Mouse (Mus musculus): ENCODE measurements around the gene Dnajb1. TPM values are rescaled to one million over a fixed set of nuclear protein-coding genes. Genes with fewer than 3 reads are reported as not detected.

The Dnajb1 gene
- polyA plus RNA-seq, 1 experiment from 2014 or later: 59.5 TPM

DNA sequence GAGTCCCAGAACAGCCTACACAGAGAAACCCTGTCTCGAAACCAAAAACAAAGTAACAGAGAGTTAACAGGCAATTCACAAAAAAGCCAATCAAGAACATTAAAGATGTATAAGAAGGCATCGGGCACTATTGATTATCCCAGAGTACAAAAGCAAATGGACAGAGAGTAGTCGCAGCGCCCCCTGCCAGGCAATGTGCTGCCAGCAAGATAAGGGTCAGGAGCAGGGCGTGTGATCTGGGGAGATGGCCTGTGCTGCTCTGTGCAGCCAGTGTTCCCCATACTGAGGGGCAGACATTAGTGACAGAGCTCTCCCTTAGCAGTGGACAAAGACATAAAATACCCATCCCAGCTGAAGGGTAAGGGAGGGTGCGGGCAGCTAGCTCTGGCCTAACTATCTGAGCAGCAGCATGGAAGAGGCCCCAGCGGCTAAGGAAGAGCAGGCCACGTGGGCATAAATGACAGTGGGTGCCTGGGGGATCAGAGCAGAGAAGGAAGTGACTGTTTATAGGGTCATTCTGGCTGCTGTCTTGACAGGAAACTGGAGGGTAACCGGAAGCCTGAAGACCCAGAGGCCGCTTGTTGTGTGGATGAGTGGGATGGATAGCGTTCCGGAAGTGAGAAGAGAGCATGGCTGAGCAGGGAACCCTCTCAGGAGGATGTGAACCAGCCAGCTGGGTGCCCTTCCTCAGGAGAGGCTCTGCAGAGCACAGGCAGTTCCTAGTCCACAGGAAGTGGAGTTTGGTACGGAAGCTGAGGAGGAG lies 48.7 kb downstream of the Dnajb1 start:
- H3K4me3 ChIP-seq (ENCODE audit: low read depth, low read length): no peak overlapping the region
- ATAC-seq (ENCODE audit: insufficient number of reproducible peaks, insufficient read depth, low FRiP score, low read depth): no peak
- peaks cover 30% of the 10 kb centered on the region for H3K4me1 ChIP-seq (ENCODE audit: control insufficient read depth, insufficient read depth, low read length)
- H3K9ac ChIP-seq (replicated peaks; ENCODE audit: low read depth, low read length): no peak overlapping the region
- H3K27me3 ChIP-seq (ENCODE audit: control insufficient read depth, insufficient read depth, low read length): no peaks in the 10 kb centered on the region
- H3K27ac ChIP-seq (ENCODE audit: low read length): peak overlapping the region; percentile 15; the same call in 1 of the 2 replicates
- no peaks in the 10 kb centered on the region for H3K9me3 ChIP-seq (ENCODE audit: control insufficient read depth, low read depth, low read length)
- 78% methylated on average over 13 of the region's 13 CpGs for WGBS
- no peak overlapping the region for H3K4me2 ChIP-seq (replicated peaks; ENCODE audit: low read depth, low read length)
- no peaks in the 10 kb centered on the region; the same call in 1 of the 2 replicates for H3K36me3 ChIP-seq (ENCODE audit: control insufficient read depth, insufficient read depth, low read length)

GRCm38 (mm10) chr8:83660545-83660944 lies 52.6 kb downstream of the Dnajb1 start:
- Histone ChIP-seq H3K27ac (ENCODE audit: low read length) (peak overlapping the region; percentile 28), H3K4me3 (ENCODE audit: low read depth, low read length) (peak overlapping the region; percentile 7; the same call in 1 of the 2 replicates), H3K4me2 (replicated peaks; ENCODE audit: low read depth, low read length) (peak overlapping the region; percentile 37), H3K9ac (replicated peaks; ENCODE audit: low read depth, low read length) (no peak overlapping the region), H3K4me1 (ENCODE audit: control insufficient read depth, insufficient read depth, low read length) (peaks cover 44% of the 10 kb centered on the region), H3K27me3 (ENCODE audit: control insufficient read depth, insufficient read depth, low read length) (no peaks in the 10 kb centered on the region), H3K9me3 (ENCODE audit: control insufficient read depth, low read depth, low read length) (no peaks in the 10 kb centered on the region), H3K36me3 (ENCODE audit: control insufficient read depth, insufficient read depth, low read length) (peaks cover 6% of the 10 kb centered on the region; the same call in 1 of the 2 replicates)
- 16% methylated on average over 8 of the region's 8 CpGs for WGBS
- no peak for ATAC-seq (ENCODE audit: insufficient number of reproducible peaks, insufficient read depth, low FRiP score, low read depth)

DNA sequence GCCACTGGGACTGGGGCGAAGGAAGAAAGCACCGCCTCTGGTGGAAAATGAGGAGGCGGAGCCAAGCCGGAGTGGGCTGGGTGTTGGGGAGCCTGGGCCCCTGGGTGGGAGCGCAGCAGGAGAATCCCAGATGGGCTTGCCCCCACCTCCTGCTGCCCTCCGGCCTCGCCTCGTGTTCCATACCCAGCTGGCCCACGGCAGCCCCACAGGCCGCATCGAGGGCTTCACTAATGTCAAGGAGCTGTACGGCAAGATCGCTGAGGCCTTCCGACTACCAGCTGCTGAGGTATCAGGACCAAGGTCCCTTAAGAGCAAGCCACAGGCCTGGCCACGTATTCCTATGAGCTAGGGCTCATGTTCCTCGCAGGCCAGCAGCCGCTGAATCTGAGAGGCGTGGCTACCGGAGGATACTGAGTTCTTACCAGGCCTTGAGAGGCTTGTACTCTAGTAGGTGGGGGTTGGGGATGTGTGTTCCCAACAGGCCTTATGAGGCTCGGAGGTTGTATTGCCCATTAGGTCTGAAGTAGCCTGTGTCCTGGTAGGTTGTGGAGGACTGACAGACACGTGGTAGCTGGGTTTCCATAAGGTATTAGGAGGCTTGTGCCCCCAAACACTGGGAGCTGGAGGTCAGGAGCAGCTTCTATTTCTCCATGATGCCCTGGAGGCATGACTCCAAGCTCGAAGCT lies 53.1 kb downstream of the Dnajb1 start:
- Histone ChIP-seq H3K4me1 (ENCODE audit: control insufficient read depth, insufficient read depth, low read length) (peaks cover 49% of the 10 kb centered on the region), H3K4me3 (ENCODE audit: low read depth, low read length) (peak overlapping the region; percentile 7), H3K4me2 (replicated peaks; ENCODE audit: low read depth, low read length) (peak overlapping the region; percentile 37), H3K9ac (replicated peaks; ENCODE audit: low read depth, low read length) (0 out of 2 replicates have a peak overlapping the region, but pooled peaks have one; percentile 4), H3K27ac (ENCODE audit: low read length) (peak overlapping the region; percentile 28), H3K36me3 (ENCODE audit: control insufficient read depth, insufficient read depth, low read length) (peaks cover 6% of the 10 kb centered on the region; the same call in 1 of the 2 replicates), H3K27me3 (ENCODE audit: control insufficient read depth, insufficient read depth, low read length) (no peaks in the 10 kb centered on the region), H3K9me3 (ENCODE audit: control insufficient read depth, low read depth, low read length) (no peaks in the 10 kb centered on the region)
- ATAC-seq (ENCODE audit: insufficient number of reproducible peaks, insufficient read depth, low FRiP score, low read depth): peak; percentile 23
- WGBS: 11% methylated on average over 22 of the region's 22 CpGs

Other genes starting within 250 kb of the Dnajb1 start
- gene Clgn, start 218.3 kb upstream of the Dnajb1 start, polyA plus RNA-seq (2014; fragmentation: Nextera tagmentation; extraction: Ambion mirVana): 0.33 and 0.84 TPM in 2 replicates
- 123 and 132 TPM in 2 replicates for gene Scoc, start 149.8 kb upstream of the Dnajb1 start, polyA plus RNA-seq (2014; fragmentation: Nextera tagmentation; extraction: Ambion mirVana)
- not detected in 2 replicates for gene Olfr370, start 72.4 kb upstream of the Dnajb1 start, polyA plus RNA-seq (2014; fragmentation: Nextera tagmentation; extraction: Ambion mirVana)
- gene Ndufb7, start 41.5 kb upstream of the Dnajb1 start, polyA plus RNA-seq (2014; fragmentation: Nextera tagmentation; extraction: Ambion mirVana): 325 and 345 TPM in 2 replicates
- gene Tecr, start 222 bp upstream of the Dnajb1 start, polyA plus RNA-seq (2014; fragmentation: Nextera tagmentation; extraction: Ambion mirVana): 629 and 635 TPM in 2 replicates
- gene Gipc1, start 44.5 kb downstream of the Dnajb1 start, polyA plus RNA-seq (2014; fragmentation: Nextera tagmentation; extraction: Ambion mirVana): 180 and 185 TPM in 2 replicates
- 3.1 and 5.4 TPM in 2 replicates for gene Ptger1, start 58.5 kb downstream of the Dnajb1 start, polyA plus RNA-seq (2014; fragmentation: Nextera tagmentation; extraction: Ambion mirVana)
- gene Pkn1, start 91.0 kb downstream of the Dnajb1 start, polyA plus RNA-seq (2014; fragmentation: Nextera tagmentation; extraction: Ambion mirVana): 30.1 and 30.7 TPM in 2 replicates
- 141 and 147 TPM in 2 replicates for gene Ddx39, start 107.0 kb downstream of the Dnajb1 start, polyA plus RNA-seq (2014; fragmentation: Nextera tagmentation; extraction: Ambion mirVana)
- 39.2 and 40.7 TPM in 2 replicates for gene Adgre5, start 133.1 kb downstream of the Dnajb1 start, polyA plus RNA-seq (2014; fragmentation: Nextera tagmentation; extraction: Ambion mirVana)

All from stomach, embryonic 14.5 days (tissue).